In the genomic region with DNA sequence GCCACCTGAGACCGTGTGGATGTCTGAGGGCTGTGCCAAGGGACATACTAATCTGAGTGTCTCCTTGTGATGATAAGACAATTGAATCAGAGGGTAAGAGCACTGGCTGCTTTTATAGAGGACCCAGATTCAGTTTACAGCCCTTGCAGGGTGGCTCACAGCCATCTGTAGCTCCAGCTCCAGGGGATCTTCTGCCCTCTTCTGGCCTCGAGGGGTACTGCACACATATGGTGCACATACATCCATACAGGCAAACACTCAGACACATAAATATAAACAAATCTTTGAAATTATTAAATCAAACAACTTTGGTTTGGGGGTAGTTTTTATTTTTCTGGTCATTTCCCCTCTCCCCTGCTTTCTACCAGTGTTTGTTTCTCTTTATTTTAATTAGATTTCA, we compare ENCODE assay signal across 1 mouse cellular context.
TF ChIP-seq lines count a peak whose summit lies in the region.

No protein-coding gene starts in this region.

TF ChIP-seq in MEL, 35 proteins besides CTCF, POLR2A, EP300 and RAD21 (continued from another document):
- TF ChIP-seq ZMIZ1 (IDR thresholded peaks at IDR 0.05; ENCODE audit: low read depth, low read length) (no peak), MYB (IDR thresholded peaks at IDR 0.05; ENCODE audit: low read depth, low read length) (no peak)
